Mouse (Mus musculus) neutrophil, adult 83 days (primary cell): ENCODE results near the gene Bcl2a1c. TPM values are rescaled to one million over a fixed set of nuclear protein-coding genes. Genes with fewer than 3 reads are reported as not detected.

Experiments
- total RNA-seq, 2 experiments: library from RNA; stranded (reverse); gene quantifications; one replicate each; pipeline ENCODE4 v1.2.4; 2023

The Bcl2a1c gene
- not detected for total RNA-seq

DNA sequence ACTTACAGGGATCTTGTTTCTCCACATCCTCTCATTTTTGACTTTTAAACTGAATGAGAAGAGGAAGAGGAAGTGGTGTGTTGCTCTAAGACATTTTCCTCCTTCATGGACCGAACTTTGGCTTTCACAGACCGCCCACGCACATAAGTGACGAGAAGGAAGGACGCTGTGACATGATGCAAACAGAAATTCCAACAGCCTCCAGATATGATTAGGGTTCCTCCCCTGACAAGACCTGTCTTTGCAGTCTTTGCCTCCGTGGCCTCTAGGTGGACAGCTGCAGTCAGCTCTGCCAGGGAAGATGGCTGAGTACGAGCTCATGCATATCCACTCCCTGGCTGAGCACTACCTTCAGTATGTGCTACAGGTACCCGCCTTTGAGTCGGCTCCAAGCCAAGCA is at the start of gene Bcl2a1c:
Gene Bcl2a1c, plus strand, starts transcription at position 281 of the 400 bp plus-strand sequence.

Other genes starting within 250 kb of the Bcl2a1c start
- 1 to 10 TPM; 4.7 to 8.2 TPM for gene Crtap, start 60.5 kb downstream of the Bcl2a1c start, total RNA-seq
- 10 to 100 TPM; 17.3 to 19.9 TPM for gene Glb1, start 70.9 kb downstream of the Bcl2a1c start, total RNA-seq
- 1 to 10 TPM; 6.7 to 7.9 TPM for gene Tmppe, start 71.0 kb downstream of the Bcl2a1c start, total RNA-seq
- gene Ccr4, start 174.8 kb downstream of the Bcl2a1c start, total RNA-seq, result not detected
- not detected for gene C130032M10Rik, start 185.6 kb downstream of the Bcl2a1c start, total RNA-seq
- not detected for gene Trim71, start 234.2 kb downstream of the Bcl2a1c start, total RNA-seq